Mouse (Mus musculus): ENCODE measurements around the gene Rab6b.

Gene Rab6b

DNA sequence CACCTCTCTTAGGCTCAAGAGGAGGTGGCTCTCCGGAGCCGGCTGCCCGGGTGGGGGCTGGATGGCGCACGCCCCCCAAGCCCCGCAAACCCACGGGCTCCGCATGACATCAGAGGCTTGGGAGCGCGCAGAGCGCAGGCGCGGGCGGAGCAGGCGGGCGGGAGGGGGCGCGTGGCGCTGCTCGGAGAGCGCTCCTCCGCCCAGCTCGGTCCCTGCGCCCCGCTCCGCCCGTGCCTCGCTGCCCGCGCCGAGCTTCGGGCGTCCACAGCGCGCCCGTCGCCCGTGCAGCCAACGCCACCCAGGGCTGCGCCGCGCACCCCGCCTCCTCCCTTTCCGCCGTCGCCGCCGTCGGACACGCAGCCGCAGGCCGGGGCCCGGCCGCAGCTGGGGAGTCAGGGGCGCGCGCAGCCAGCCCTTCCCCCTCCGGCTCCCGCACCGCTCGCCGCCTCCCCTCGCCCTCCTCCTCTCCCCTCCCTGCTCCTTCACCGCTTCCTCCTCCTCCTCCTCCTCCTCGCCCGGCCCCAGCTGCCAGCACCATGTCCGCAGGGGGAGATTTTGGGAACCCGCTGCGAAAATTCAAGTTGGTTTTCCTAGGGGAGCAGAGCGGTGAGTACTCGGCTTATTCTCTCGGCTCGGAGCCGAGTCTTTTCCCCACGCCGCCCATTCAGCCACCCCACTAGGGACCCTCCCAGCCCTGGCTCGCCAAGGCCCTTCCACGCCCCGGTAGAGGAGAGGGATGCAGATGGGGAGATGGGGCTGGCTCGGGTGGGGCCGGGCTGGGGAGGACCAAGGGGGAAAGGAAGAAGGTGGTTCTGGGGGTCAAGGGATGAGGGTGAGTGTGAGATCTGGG lies at the start of gene Rab6b:
Gene Rab6b (plus strand): TSS at position 167 of the 850 bp plus-strand sequence.
- DNase-seq (ENCODE audit: low read depth, low spot score), result no peak

DNA sequence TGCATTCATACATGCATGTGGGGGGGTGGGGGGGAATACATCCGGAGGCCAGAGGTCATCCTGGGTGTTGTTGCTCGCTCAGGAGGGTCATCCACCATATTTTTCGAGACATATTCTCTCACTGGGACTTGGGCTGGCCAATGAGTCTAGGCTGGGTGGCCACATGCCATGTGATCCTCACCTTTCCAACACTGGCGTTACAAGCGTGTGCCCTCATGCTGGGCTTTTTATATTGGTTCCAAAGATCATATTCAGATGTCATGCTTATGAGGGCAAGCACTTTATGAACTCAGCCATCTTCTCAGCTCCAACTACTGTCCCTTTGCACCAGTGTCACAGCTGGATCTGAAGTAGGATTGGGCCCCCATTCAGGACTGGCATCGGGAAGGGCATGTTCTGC lies 48.0 kb upstream of the Rab6b start:
- no peak for DNase-seq (ENCODE audit: low read depth, low spot score)

DNA sequence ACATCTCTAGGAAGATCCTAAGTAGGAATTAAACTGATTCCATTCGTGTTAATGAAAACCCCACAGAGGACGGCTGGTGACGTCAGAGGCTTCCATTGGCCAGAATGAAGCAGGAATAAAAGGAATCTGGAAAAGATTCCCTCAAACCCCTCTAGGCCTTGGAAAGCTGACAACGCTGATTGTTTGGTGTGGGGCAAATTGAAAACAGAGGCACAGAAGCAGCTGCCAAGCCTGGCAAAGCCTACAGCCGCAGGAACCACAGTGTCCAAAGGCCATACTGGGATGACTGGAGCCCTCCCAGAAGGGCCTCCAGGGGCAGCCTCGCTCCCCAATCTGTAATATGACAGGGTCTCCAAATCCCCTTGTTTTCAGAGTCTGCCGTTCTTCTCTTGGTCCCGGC lies 44.7 kb upstream of the Rab6b start:
- DNase-seq (ENCODE audit: low read depth, low spot score), result no peak

DNA sequence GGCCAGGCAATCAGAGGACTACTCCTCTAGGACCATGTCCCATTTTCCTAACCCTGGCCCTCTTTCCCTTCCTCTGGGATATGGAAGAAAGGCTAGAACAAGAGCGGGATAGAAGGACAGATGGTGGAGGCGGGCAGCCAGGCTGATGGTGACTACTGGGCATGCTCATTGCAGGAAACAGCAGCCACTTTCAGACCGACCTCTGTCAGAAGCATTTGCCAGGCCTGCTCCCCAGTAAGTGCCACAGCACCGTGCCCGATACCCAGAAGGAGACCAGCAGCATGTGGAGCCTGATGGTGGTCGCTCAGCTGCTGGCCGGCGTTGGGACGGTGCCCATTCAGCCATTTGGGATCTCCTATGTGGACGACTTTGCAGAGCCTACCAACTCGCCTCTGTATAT lies 43.9 kb upstream of the Rab6b start:
- no peak for DNase-seq (ENCODE audit: low read depth, low spot score)

DNA sequence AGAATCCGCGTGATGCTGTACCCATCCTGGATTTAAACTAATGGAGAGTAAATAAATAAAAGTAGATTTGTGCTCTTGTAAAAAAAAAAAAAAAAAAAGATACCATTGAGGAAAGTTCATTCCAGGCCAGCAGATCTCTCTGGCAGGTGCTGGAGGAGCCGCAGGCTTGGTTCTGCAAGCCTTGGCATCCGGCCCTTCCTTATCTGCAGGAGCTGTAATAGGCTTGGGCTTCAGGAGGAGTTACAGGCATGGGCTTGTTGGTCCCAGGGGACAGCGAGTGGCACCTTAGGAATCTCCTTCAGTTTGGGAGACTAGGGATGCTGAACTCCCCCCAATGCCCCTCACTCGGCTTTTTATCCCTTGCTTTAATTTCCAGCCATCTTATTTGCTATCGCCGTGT lies 42.8 kb upstream of the Rab6b start:
- DNase-seq (ENCODE audit: low read depth, low spot score), result no peak

DNA sequence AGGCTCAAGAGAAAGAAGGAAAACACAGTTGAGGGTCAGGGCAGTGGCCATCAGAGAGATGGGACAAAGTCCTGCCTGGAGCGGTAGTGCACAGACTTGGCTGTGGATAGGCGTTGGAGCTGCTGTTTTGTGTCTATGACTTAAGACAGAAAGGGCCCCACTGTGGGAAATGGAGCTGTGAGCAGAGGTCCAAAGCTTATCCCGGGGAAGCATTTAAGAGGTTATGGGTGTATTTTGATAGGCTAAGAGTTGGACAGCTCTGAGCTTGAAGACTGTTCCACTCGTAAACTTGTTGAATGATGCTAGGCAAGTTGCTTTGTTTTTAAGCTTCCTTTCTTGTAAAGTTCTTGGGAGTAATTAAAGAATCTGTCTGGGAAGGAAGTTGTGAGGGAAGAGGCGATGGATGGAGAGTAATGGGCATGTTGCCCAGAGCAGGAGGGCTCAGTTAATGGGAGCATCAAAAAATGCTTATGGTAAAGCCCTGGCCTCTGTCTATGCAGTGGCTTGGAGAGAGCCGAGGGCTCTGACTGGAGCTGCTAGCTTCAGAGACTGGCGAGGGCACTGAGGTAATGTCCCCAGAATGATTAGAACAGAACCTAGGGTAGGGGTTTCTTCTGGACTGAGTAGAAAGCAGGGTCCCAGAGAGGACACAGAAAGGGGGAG lies 39.9 kb upstream of the Rab6b start:
- no peak for DNase-seq (ENCODE audit: low read depth, low spot score)

DNA sequence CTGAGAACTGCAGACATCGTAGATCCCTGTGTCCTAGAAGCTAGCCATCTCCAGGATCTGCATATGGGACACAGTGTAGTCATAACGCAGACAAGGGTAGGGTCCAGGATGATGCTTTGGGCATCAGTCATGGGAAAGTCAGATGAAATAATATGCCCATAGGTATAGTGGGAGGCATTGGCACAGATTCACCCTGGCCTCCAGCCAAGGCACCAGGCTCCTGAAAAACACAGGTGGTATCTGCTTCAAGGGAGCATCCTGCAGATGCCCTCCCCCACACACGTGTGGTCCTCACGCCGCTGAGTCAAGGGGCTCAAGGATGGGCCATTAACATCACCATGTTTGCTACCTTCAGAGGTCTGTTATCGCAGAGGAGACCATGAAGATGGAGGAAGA lies 39.4 kb upstream of the Rab6b start:
- no peak for DNase-seq (ENCODE audit: low read depth, low spot score)

DNA sequence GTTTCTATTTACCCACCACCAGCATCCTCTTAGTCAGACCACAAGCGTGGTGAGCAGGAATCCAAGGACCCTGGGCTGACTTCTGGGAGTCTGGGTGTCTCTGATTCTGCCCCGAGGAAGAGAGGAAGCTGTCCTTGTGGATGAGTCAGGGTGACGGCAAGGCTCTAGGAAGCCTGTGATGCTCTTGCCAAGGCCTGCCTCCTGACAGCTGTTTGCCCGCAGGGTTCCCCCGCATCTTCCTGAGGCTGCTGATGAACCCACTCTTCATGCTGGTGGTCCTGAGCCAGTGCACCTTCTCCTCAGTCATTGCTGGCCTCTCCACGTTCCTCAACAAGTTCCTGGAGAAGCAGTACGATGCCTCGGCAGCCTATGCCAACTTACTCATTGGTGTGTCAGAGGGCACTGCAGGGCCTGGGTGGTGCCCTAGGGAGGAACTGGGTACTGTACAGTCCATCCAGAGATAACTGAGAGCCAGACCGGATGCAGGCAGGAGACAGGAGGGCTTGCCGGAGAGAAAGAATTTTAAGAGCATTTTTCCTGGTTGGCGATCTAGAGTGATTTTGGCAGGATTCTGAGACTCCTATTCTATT lies 38.6 kb upstream of the Rab6b start:
- DNase-seq (ENCODE audit: low read depth, low spot score), result no peak

DNA sequence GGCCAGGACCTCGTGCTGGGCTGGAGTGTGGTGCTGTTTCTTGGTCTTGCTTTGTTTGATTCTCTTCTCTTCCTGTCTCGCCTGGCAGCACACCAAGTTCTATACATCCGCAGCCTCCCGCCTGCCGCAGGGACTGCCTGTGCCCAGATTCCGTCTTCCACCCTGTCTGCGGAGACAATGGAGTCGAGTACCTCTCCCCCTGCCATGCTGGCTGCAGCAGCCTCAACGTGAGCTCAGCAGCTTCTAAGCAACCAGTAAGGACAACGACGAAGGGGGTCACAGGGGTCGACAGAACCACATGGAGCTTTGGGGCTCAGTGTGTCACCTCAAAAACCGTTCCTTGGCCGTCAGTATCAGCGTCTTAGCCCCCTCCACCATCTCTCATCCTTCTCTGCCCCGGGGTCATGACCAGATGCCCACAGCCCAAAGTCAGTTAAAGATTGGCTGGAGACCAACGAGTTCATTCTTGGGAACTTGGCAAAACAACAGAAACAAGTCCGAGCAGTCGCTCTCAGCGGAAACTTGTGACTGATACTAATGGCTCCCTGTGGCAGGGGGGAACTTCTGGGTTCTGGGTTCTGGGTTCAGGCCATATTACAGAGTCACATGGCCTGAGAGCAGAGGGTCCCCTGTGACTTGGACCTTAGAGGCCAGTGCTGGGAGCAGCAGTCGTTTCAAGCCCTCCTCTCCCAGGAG lies 34.6 kb upstream of the Rab6b start:
- DNase-seq (ENCODE audit: low read depth, low spot score), result no peak

DNA sequence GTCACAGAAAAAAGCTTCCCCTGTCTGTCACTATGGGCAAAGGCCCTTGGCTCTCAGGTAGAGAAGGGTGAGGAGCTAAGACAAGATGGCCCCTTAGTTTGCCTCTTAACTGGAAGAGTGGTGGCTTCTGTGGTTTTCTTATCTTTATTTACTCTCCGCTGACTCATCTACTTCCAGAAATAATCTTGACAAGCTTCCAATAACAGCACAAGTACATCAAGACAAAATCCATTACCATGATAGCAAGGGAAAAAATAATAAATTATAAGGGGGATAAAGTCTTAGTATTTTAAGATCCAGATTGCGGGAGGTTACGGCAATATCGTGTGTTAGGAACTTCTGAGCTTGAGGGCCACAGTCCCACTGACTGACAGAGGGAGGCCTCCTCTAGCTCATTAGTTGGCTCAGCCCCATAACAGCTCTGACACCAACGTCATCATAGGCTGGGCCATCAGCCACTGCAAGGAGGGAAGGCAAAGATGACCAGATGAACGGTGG lies 33.3 kb upstream of the Rab6b start:
- DNase-seq (ENCODE audit: low read depth, low spot score), result no peak

DNA sequence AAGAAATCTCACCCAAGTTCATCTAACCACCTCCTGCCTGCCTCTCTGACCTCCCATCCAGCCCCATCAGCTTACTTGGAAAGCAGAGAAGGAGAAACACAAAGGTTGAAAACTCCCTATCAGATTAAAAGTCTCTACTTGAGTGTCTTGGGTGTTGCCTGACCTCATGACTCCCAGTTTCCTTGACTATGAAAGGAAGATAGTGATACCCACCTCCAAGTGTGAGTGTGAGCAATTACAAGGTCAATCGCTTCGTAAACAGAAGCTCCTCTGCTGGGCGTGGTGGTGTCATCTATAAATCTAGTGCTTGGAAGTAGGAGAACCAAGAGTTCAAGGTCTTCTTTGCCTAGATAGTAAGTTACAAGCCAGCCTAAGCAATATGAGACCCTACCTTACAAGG lies 31.4 kb upstream of the Rab6b start:
- no peak for DNase-seq (ENCODE audit: low read depth, low spot score)

DNA sequence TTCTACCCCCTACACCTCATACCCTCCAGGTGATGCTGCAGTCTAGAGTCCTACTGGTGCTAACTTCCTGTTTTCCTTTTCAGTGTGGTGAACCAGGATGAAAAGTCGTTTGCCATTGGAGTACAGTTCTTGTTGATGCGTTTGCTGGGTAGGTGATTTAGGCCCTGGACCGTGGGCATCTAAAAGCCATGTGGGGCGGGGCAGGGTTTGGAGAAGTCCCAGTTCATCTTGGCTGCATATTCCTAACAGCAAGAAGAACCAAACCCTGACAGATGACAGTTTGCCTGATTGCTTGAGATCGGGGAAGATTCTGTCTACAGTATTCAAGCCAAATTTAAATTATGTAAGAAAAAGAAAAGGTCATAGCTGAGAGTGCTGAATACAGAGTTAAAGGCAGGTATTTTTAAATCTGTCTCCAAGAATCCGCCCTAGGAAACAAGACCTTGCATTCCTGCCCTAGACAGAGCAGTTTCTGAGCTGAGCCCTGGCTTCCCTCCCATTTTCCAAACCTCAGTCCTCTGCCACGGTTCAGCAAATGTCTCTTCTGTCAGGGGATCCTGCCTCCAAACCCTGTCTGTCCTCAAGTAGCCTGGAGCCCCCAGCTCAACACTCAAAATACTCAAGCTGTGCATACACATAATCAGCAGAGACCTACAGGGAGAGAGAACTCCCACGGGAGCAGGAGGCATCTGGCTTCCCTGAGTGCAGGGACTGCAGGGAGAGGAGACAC lies 29.2 kb upstream of the Rab6b start:
- DNase-seq (ENCODE audit: low read depth, low spot score), result no peak

DNA sequence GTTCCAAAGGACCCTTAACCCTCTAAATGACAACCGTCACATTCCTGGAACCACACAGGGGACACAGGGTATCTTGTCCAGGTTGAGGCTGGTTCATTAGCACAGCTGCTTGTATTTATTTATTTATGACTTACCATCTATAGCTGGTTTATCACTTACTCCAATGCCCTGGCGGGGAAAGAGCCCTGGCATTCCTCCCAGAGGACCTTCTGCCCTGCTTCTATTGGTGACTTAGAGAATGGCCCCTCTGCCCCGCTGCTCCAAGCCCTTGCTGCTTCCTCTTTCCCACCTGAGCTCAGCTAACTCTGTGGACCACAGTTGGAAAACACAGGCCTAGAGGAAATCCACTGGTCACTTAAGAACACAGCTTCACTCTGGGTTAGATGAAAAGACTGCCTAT lies 28.2 kb upstream of the Rab6b start:
- DNase-seq (ENCODE audit: low read depth, low spot score), result no peak

DNA sequence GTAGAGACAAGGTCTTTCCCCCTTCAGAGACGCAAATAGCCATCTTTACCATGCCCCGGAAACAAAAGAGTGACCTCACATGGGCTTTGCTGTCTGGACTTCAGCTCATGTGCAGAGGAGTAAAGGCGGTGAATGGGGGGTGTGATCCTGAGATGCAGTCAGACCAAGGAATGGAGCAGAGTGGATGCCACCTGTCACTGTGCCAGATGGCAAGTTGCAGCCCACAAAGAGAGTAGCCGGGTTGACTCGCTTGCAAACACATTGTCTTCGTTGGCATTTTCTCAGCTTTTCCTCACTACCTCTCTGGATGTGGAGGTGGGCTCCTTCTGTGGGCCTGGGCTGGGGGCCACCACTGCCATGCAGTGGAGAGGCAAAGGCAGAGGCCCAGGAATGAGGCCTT lies 24.9 kb upstream of the Rab6b start:
- no peak for DNase-seq (ENCODE audit: low read depth, low spot score)

DNA sequence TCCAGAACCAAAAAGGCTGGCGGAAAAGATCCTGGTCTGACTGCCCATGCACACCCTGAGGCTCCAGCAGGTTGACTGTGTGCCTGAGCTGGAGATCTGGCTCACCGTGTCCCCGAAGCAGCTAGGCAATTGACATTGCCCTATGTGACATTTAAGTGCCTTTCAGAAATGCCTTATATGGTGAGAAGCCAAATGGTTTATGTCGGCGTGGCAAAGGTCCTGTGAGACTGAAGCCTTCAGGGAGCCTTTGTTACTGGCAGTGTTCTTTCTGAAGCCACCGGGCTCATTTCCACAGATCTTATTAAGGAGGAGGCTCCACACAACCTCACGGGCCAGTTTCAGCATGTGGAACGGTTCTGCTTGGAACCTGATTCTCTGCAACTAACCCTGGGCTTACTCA lies 24.3 kb upstream of the Rab6b start:
- no peak for DNase-seq (ENCODE audit: low read depth, low spot score)

DNA sequence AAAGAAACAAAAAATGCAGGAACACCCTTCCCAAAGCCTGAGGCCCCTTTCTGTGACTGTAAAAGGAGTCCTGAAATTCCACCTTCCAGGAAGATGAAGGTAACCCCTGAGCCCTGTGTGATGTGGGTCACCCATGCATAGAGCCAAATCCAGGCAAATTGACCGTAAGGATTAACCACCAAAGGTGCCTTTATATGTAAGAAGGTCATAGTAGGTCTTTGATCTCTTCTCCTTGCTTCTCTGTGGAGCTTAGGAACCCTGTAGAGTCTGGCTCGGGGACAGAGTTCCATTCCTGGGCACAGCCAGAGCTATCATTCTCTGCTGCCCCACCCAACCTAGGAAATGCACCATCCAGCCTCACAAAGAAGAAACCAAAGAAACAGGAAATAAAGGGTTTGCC lies 22.9 kb upstream of the Rab6b start:
- DNase-seq (ENCODE audit: low read depth, low spot score), result no peak

DNA sequence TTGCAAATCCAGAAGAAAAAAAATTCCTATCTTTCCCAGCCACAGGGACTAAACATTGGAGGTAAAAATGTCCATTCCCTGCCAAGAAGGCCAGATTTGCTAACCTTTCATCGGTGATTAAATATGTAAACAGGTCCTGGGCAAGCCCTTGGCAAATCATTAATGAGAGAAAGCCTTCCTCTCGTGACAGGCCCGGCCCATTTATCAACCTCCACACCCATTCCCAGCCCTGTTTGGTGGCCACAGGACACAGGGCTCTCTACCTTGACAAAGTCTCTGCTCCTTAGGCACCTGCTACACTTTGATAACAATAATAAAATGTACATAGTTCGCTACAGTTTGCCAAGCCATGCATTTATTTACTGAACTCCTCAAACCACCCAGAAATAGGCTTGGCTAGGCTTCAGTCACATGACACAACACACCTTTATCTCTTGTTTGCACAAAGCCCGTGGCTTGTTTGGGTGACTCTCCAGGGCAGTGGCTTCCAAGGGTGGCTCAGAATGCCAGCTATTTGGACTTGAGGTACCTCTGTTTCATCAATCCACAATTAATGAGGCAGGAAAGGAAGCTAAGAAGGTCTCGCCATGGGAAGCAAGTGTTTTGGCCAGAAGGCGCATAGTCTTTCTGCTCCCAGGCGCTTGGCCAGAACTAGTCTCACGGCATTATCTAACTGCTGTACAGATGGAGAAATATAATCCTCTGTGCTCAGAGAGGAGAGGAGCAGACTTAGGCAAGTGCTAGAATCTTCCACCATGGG lies 21.3 kb upstream of the Rab6b start:
- DNase-seq (ENCODE audit: low read depth, low spot score), result no peak

DNA sequence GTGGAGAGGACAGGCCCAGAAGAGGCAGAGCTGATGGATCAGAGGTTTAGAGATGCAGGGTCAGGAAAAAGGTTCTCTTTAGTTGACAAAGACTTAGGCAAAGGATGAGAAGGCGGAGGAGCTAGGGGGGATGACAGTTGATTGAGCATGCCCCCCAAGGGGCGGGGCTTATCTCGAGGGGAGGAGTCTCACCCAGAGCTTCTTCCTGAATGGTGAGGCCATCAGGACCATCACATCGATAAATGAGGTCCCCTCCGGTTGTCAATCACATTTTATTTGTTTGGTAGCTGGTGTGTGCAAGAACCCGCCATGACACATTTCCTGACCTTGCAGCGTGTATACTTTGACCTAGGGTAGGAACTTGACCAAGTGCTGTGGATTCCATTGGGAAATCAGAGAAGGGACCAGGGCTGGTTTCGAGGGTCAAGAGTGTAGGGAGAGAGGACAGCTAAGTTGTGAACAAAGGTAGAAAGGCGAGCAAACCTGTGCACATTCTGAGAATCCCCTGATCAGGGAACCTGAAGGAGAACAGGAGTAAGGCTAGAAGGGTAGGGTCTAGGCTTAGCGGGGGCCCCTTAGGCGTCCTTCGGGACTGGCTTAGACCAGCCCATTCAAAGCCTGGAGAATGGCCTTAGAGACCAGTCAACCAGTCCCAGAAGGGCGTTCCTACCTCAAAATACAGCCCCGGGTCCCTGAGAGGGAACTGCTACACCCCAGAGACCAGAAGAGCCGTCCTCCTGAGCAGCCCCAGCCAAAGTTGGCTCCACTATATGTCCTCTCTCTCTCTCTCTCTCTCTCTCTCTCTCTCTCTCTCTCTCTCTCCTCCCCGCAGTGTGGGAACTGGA lies 20.3 kb upstream of the Rab6b start:
- no peak for DNase-seq (ENCODE audit: low read depth, low spot score)

DNA sequence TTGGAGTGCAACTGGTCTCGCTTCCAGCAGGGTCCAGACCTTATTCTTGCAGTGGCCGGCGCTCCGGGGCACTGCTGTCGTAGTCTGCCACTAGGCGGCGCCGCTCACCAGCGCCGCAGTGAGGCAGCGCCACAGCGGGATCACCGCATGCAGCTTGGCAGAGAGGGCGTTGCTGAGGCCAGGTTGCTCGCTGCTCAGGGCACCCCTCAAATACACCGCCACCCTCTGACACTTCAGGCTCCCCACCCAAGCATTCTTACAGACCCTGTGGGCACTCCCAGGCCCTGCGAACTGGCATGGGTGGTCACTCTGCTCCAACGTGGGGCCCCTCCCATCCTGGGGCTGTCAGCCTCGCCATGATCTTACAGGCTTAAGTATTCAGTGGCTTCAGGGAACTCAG lies 19.3 kb upstream of the Rab6b start:
- DNase-seq (ENCODE audit: low read depth, low spot score), result peak; percentile 82

DNA sequence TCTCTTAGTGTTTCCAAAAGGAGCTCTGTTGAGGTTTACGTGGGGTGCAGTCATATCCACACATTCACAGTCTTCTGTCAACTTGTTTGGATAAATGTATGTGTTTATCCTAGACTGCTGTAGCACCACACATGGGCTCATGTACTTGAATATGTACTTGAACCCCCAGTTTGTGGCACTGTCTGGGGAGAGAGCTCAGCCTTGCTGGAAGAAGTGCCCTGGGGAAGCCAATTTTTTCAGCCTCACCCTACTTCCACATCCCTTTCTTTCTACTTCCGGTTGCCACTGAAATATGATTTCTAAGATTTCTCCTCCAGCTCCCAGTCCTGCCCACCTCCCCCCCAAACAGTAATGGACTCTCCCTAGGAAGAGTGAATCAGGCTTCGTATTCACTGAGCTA lies 17.9 kb upstream of the Rab6b start:
- no peak for DNase-seq (ENCODE audit: low read depth, low spot score)
